Mouse (Mus musculus): ENCODE measurements around the gene Pole3.

The Pole3 gene

GRCm38 (mm10) chr4:62518416-62519121, 6.3 kb downstream of the Pole3 start:
- peak; percentile 95 for DNase-seq (ENCODE audit: low read depth, low spot score)

- DNase-seq (ENCODE audit: low read depth, low spot score) = peak; percentile 91
Measured at GRCm38 (mm10) chr4:62517538-62518415, 7.1 kb downstream of the Pole3 start.

- no peak for DNase-seq (ENCODE audit: low read depth, low spot score)
Measured at GRCm38 (mm10) chr4:62517046-62517445, 7.8 kb downstream of the Pole3 start.

- DNase-seq (ENCODE audit: low read depth, low spot score) = no peak
Measured at GRCm38 (mm10) chr4:62516579-62516978, 8.3 kb downstream of the Pole3 start.

GRCm38 (mm10) chr4:62516079-62516478, 8.8 kb downstream of the Pole3 start:
- DNase-seq (ENCODE audit: low read depth, low spot score) = no peak

GRCm38 (mm10) chr4:62515490-62515889, 9.4 kb downstream of the Pole3 start:
- peak; percentile 9 for DNase-seq (ENCODE audit: low read depth, low spot score)

- DNase-seq (ENCODE audit: low read depth, low spot score) = peak; percentile 11
Measured at GRCm38 (mm10) chr4:62514995-62515394, 9.9 kb downstream of the Pole3 start.

- DNase-seq (ENCODE audit: low read depth, low spot score) = peak; percentile 30
Measured at GRCm38 (mm10) chr4:62513998-62514506, 10.8 kb downstream of the Pole3 start.

- DNase-seq (ENCODE audit: low read depth, low spot score) = no peak
Measured at GRCm38 (mm10) chr4:62509946-62510345, 14.9 kb downstream of the Pole3 start.

- DNase-seq (ENCODE audit: low read depth, low spot score) = no peak
Measured at GRCm38 (mm10) chr4:62508839-62509238, 16.0 kb downstream of the Pole3 start.

- DNase-seq (ENCODE audit: low read depth, low spot score) = peak; percentile 81
Measured at GRCm38 (mm10) chr4:62506798-62507197, 18.1 kb downstream of the Pole3 start.

- no peak for DNase-seq (ENCODE audit: low read depth, low spot score)
Measured at GRCm38 (mm10) chr4:62505991-62506390, 18.9 kb downstream of the Pole3 start.

GRCm38 (mm10) chr4:62503374-62503970, 21.4 kb downstream of the Pole3 start, which contains the start of gene Hdhd3:
TSS of gene Hdhd3 (minus strand) at chr4:62503467.
- DNase-seq (ENCODE audit: low read depth, low spot score) = peak; percentile 13

- no peak for DNase-seq (ENCODE audit: low read depth, low spot score)
Measured at GRCm38 (mm10) chr4:62502969-62503368, 21.9 kb downstream of the Pole3 start.

- DNase-seq (ENCODE audit: low read depth, low spot score) = peak; percentile 99
Measured at GRCm38 (mm10) chr4:62501964-62502732, 22.7 kb downstream of the Pole3 start.

- DNase-seq (ENCODE audit: low read depth, low spot score) = no peak
Measured at GRCm38 (mm10) chr4:62501534-62501933, 23.3 kb downstream of the Pole3 start.

- DNase-seq (ENCODE audit: low read depth, low spot score) = peak; percentile 11
Measured at GRCm38 (mm10) chr4:62500799-62501198, 24.1 kb downstream of the Pole3 start.

GRCm38 (mm10) chr4:62496815-62497214, 28.1 kb downstream of the Pole3 start:
- peak; percentile 19 for DNase-seq (ENCODE audit: low read depth, low spot score)

- DNase-seq (ENCODE audit: low read depth, low spot score) = peak; percentile 11
Measured at GRCm38 (mm10) chr4:62495946-62496345, 28.9 kb downstream of the Pole3 start.

GRCm38 (mm10) chr4:62494230-62494629, 30.6 kb downstream of the Pole3 start:
- DNase-seq (ENCODE audit: low read depth, low spot score) = peak; percentile 9

- DNase-seq (ENCODE audit: low read depth, low spot score) = no peak
Measured at GRCm38 (mm10) chr4:62492682-62493081, 32.2 kb downstream of the Pole3 start.
